Mouse (Mus musculus) thymus, postnatal 14 days (tissue): ENCODE data around the gene Cdh4.

Experiments
- DNase-seq: peaks from one replicate; pipeline ENCODE4 v3.0.0; 2021

Cdh4 gene

GRCm38 (mm10) chr2:179688976-179689375, 246.7 kb downstream of the Cdh4 start:
- no peak for DNase-seq

- DNase-seq, result no peak
Observed at GRCm38 (mm10) chr2:179689761-179690160, 247.5 kb downstream of the Cdh4 start.

GRCm38 (mm10) chr2:179690571-179690970, 248.3 kb downstream of the Cdh4 start:
- DNase-seq, result no peak

GRCm38 (mm10) chr2:179694936-179695335, 252.7 kb downstream of the Cdh4 start:
- no peak for DNase-seq

GRCm38 (mm10) chr2:179697601-179698000, 255.4 kb downstream of the Cdh4 start:
- no peak for DNase-seq

GRCm38 (mm10) chr2:179698196-179698985, 256.2 kb downstream of the Cdh4 start:
- DNase-seq, result no peak

GRCm38 (mm10) chr2:179705043-179705442, 262.8 kb downstream of the Cdh4 start:
- DNase-seq, result no peak

GRCm38 (mm10) chr2:179705461-179705860, 263.2 kb downstream of the Cdh4 start:
- DNase-seq, result no peak

- DNase-seq, result no peak
Observed at GRCm38 (mm10) chr2:179706616-179707015, 264.4 kb downstream of the Cdh4 start.

- DNase-seq, result no peak
Observed at GRCm38 (mm10) chr2:179709111-179709510, 266.9 kb downstream of the Cdh4 start.

- no peak for DNase-seq
Observed at GRCm38 (mm10) chr2:179712690-179713089, 270.5 kb downstream of the Cdh4 start.

GRCm38 (mm10) chr2:179713326-179713725, 271.1 kb downstream of the Cdh4 start:
- no peak for DNase-seq

GRCm38 (mm10) chr2:179714145-179714544, 271.9 kb downstream of the Cdh4 start:
- no peak for DNase-seq

GRCm38 (mm10) chr2:179715375-179715774, 273.1 kb downstream of the Cdh4 start:
- DNase-seq, result no peak

- no peak for DNase-seq
Observed at GRCm38 (mm10) chr2:179720366-179720765, 278.1 kb downstream of the Cdh4 start.

- no peak for DNase-seq
Observed at GRCm38 (mm10) chr2:179721534-179722516, 279.6 kb downstream of the Cdh4 start.

GRCm38 (mm10) chr2:179722776-179723386, 280.6 kb downstream of the Cdh4 start:
- DNase-seq, result no peak

- no peak for DNase-seq
Observed at GRCm38 (mm10) chr2:179723401-179723800, 281.2 kb downstream of the Cdh4 start.

- DNase-seq, result peak; percentile 18
Observed at GRCm38 (mm10) chr2:179729002-179729401, 286.8 kb downstream of the Cdh4 start.

GRCm38 (mm10) chr2:179729802-179730201, 287.6 kb downstream of the Cdh4 start:
- no peak for DNase-seq

- no peak for DNase-seq
Observed at GRCm38 (mm10) chr2:179733141-179733831, 291.1 kb downstream of the Cdh4 start.

GRCm38 (mm10) chr2:179742419-179742818, 300.2 kb downstream of the Cdh4 start:
- no peak for DNase-seq

- DNase-seq, result no peak
Observed at GRCm38 (mm10) chr2:179742828-179743227, 300.6 kb downstream of the Cdh4 start.
